Mouse (Mus musculus) stomach, embryonic 14.5 days (tissue): ENCODE results near the gene Rhox3g. TPM values are rescaled to one million over a fixed set of nuclear protein-coding genes. Genes with fewer than 3 reads are reported as not detected.
"Not testable (repeated sequence)": the region's sequence is repeated elsewhere in the genome, so short reads cannot be mapped to it uniquely, and the experiment has no call there.

ENCODE experiments used
- ATAC-seq: fragments of 200-750 bp; cut with Nextera tagmentation; 2 replicates; pipeline ENCODE4 v1.8.0; 2017; ENCODE audit warnings: low read depth, moderate TSS enrichment; ENCODE audit not compliant: insufficient number of reproducible peaks, insufficient read depth, low FRiP score
- H3K27ac ChIP-seq: fragments of 300-500 bp; sonication (generic); 2 replicates; pipeline ENCODE4 v1.5.1; 2014; ENCODE audit warnings: mild to moderate bottlenecking, low read length, moderate library complexity, mixed read lengths
- H3K27me3 ChIP-seq: fragments of 300-500 bp; sonication (generic); 2 replicates; pipeline ENCODE4 v1.6.1; 2014; ENCODE audit warnings: low read length, control low read depth, mixed read lengths; ENCODE audit not compliant: control insufficient read depth, insufficient read depth
- H3K36me3 ChIP-seq: fragments of 300-500 bp; sonication (generic); 2 replicates; pipeline ENCODE4 v1.6.1; 2014; ENCODE audit warnings: mild to moderate bottlenecking, control low read depth, low read length, moderate library complexity, mixed read lengths; ENCODE audit not compliant: control insufficient read depth, insufficient read depth
- H3K4me1 ChIP-seq: fragments of 300-500 bp; sonication (generic); 2 replicates; pipeline ENCODE4 v1.6.1; 2014; ENCODE audit warnings: low read length, control low read depth, mixed read lengths; ENCODE audit not compliant: control insufficient read depth, insufficient read depth
- H3K4me2 ChIP-seq: fragments of 300-500 bp; sonication (generic); replicated peaks from 2 replicates; pipeline ENCODE4 v1.6.1; 2014; ENCODE audit warnings: low read depth, low read length, control low read depth
- H3K4me3 ChIP-seq: fragments of 300-500 bp; sonication (generic); 2 replicates; pipeline ENCODE4 v1.5.1; 2014; ENCODE audit warnings: low read depth, low read length, control low read depth
- H3K9ac ChIP-seq: fragments of 300-500 bp; sonication (generic); replicated peaks from 2 replicates; pipeline ENCODE4 v1.6.1; 2014; ENCODE audit warnings: low read depth, mild to moderate bottlenecking, control low read depth, low read length, moderate library complexity, mixed read lengths
- H3K9me3 ChIP-seq: fragments of 300-500 bp; sonication (generic); 2 replicates; pipeline ENCODE4 v1.6.1; 2016; ENCODE audit warnings: low read depth, low read length, control low read depth; ENCODE audit not compliant: control insufficient read depth
- WGBS: fragments of 180-500 bp; shearing (Covaris S2); extraction: QIAGEN DNeasy Blood & Tissue Kit; methylation state at CpG from one replicate; pipeline ENCODE4 v1.1.7; 2014; 5-methylcytosine and 5-hydroxymethylcytosine counted together
- polyA plus RNA-seq: library from polyadenylated mRNA; unstranded; fragments of >200 nt; fragmentation: Nextera tagmentation; extraction: Ambion mirVana; gene quantifications from 2 replicates; pipeline ENCODE4 v1.2.1, GENCODE M21; 2014

Gene Rhox3g
- not detected in 2 replicates for polyA plus RNA-seq

GRCm38 (mm10) chrX:37628512-37628911 lies at the start of gene Rhox3g:
TSS of gene Rhox3g (minus strand) at chrX:37628612.
- not testable (repeated sequence) for H3K4me3 ChIP-seq, H3K36me3 ChIP-seq, H3K27ac ChIP-seq, H3K9me3 ChIP-seq, H3K4me1 ChIP-seq, H3K27me3 ChIP-seq, H3K4me2 ChIP-seq, H3K9ac ChIP-seq, ATAC-seq
- WGBS = 89% methylated on average over 2 of the region's 2 CpGs

GRCm38 (mm10) chrX:37673177-37673576 lies 44.8 kb upstream of the Rhox3g start, which contains the start of gene Rhox2h:
TSS of gene Rhox2h (minus strand) at chrX:37673277.
- not testable (repeated sequence) for H3K9me3 ChIP-seq, H3K27ac ChIP-seq, ATAC-seq, H3K4me3 ChIP-seq, H3K9ac ChIP-seq, H3K36me3 ChIP-seq, H3K4me2 ChIP-seq, H3K27me3 ChIP-seq, H3K4me1 ChIP-seq
- WGBS = 80% methylated on average over 8 of the region's 8 CpGs

- H3K4me1 ChIP-seq, H3K36me3 ChIP-seq, H3K9me3 ChIP-seq, H3K4me3 ChIP-seq, H3K9ac ChIP-seq, H3K27me3 ChIP-seq, H3K27ac ChIP-seq, H3K4me2 ChIP-seq, ATAC-seq: not testable (repeated sequence)
- WGBS = 67% methylated on average over 1 of the region's 3 CpGs
Observed at GRCm38 (mm10) chrX:37668664-37669063, 40.3 kb upstream of the Rhox3g start, which contains the start of gene Rhox3h. TSS of gene Rhox3h (minus strand) at chrX:37668764.

GRCm38 (mm10) chrX:37651227-37651626 lies 22.8 kb upstream of the Rhox3g start, which contains the start of gene Rhox4g:
TSS of gene Rhox4g (minus strand) at chrX:37651327.
- ATAC-seq, H3K27ac ChIP-seq, H3K9ac ChIP-seq, H3K4me3 ChIP-seq, H3K36me3 ChIP-seq, H3K4me1 ChIP-seq, H3K4me2 ChIP-seq, H3K9me3 ChIP-seq, H3K27me3 ChIP-seq: not testable (repeated sequence)
- WGBS = 94% methylated on average over 16 of the region's 20 CpGs

GRCm38 (mm10) chrX:37643370-37643769 lies 15.0 kb upstream of the Rhox3g start, which contains the start of gene Rhox2g:
TSS of gene Rhox2g (minus strand) at chrX:37643470.
- WGBS = 86% methylated on average over 6 of the region's 6 CpGs

GRCm38 (mm10) chrX:37607604-37608003 lies 20.8 kb downstream of the Rhox3g start, which contains the start of gene Rhox4f:
TSS of gene Rhox4f (minus strand) at chrX:37607704.
- not testable (repeated sequence) for H3K27ac ChIP-seq, H3K9ac ChIP-seq, ATAC-seq, H3K4me3 ChIP-seq, H3K27me3 ChIP-seq, H3K4me2 ChIP-seq, H3K36me3 ChIP-seq, H3K4me1 ChIP-seq, H3K9me3 ChIP-seq
- WGBS = 91% methylated on average over 15 of the region's 19 CpGs

More at GRCm38 (mm10) chrX:37643370-37643769, 15.0 kb upstream of the Rhox3g start, which contains the start of gene Rhox2g:
- H3K4me3 ChIP-seq, H3K9me3 ChIP-seq, H3K36me3 ChIP-seq, H3K27ac ChIP-seq, H3K9ac ChIP-seq, H3K4me2 ChIP-seq, H3K27me3 ChIP-seq, ATAC-seq, H3K4me1 ChIP-seq: not testable (repeated sequence)

GRCm38 (mm10) chrX:37580692-37581091 lies 47.7 kb downstream of the Rhox3g start, which contains the start of gene Rhox3f:
TSS of gene Rhox3f (plus strand) at chrX:37580992.
- not testable (repeated sequence) for H3K9ac ChIP-seq, ATAC-seq

More at GRCm38 (mm10) chrX:37580692-37581091, 47.7 kb downstream of the Rhox3g start, which contains the start of gene Rhox3f:
- H3K4me1 ChIP-seq, H3K36me3 ChIP-seq, H3K4me2 ChIP-seq, H3K4me3 ChIP-seq, H3K9me3 ChIP-seq, H3K27me3 ChIP-seq, H3K27ac ChIP-seq: not testable (repeated sequence)
